Mouse (Mus musculus) spleen, adult 18-20 months (tissue): ENCODE results near the gene Kntc1.

ENCODE experiments used
- DNase-seq, 2 experiments: peaks; one replicate each; pipeline ENCODE4 v3.0.0; 2022; ENCODE audit warnings: mixed read lengths in 2 of 2

The Kntc1 gene

DNA sequence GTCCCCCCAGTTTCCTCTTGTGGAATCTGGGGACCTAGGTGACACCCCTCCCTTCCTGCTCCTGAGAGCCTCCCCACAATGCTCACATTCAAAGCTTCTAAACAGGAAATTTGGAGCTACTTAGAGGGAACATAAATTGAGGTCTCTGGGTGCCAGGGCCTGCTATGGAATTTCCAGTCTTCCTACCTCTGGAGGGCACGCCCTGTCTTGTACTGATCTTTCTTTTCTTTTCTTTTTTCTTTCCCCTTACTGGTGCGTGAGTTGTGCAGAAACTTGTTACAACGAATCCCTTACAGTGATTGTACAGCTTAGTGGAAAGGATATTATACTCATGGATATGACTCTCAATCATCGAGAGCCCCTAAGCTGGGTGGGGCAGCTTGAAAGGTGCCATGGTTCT is 120.1 kb downstream of the Kntc1 start:
- no peak for DNase-seq
